Mouse (Mus musculus) thymus, adult 2 months (tissue): Measurements from ENCODE around the gene Espnl.

Experiments used
- CTCF ChIP-seq: fragments of 200-500 bp; IDR thresholded peaks from 2 replicates; pipeline ENCODE4 v1.5.1; 2012; ENCODE audit warnings: mild to moderate bottlenecking, control low read depth, low read length, moderate library complexity, borderline replicate concordance; ENCODE audit not compliant: control insufficient read depth, poor library complexity, insufficient read depth; ENCODE audit errors: extremely low read depth
- POLR2A ChIP-seq: fragments of 200-500 bp; IDR thresholded peaks from 2 replicates; pipeline ENCODE4 v1.6.1; 2012; ENCODE audit warnings: mild to moderate bottlenecking, low read length, control low read depth, moderate library complexity; ENCODE audit not compliant: control insufficient read depth, poor library complexity, insufficient read depth; ENCODE audit errors: extremely low read depth

- TF ChIP-seq POLR2A (no peak), CTCF (no peak)
Observed at GRCm38 (mm10) chr1:91337355-91337754, 15.5 kb downstream of the Espnl start.
